In the genomic region with DNA sequence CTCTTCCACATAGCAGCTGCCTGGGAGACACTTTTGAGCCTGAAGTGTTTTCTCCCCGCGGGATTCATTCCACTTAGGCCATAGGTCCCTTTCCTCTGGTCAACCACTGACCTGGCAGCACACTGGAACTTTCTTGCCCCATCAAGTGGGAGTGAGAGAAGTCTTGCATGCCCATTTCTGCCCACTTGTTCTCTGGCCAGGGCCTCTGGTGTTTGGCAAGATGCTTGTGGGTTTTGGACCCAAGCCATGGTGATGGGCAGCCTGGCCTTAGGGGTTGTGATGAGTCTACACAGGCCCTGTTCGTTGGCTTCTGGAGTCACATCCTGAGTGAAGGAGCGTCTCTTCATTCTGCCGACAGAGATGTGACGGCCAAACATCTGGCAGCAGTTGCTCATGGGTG, we compare ENCODE assay signal across 20 mouse cellular contexts. TPM values are rescaled to one million over a fixed set of nuclear protein-coding genes. Genes with fewer than 3 reads are reported as not detected.
DNase-seq lines count a peak whose midpoint lies in the region; TF ChIP-seq lines count a peak whose summit lies in the region.
"Had no signal": no experiment of that assay in that cellular context is flagged by ENCODE, and none has a peak within 500 bp of the region (broad histone marks: within the 10 kb centered on the region; RNA-seq: fewer than 3 reads in every experiment).

No protein-coding gene starts in this region.

- DNase-seq in adrenal gland, adult 2 months: peak; percentile 60
- no peak for DNase-seq in adrenal gland, adult 18-20 months (ENCODE audit: low spot score in 2 of 2)
- peak; percentile 22 for DNase-seq in kidney, adult 2 months
- no peak for DNase-seq in kidney, adult 11 months
- DNase-seq in Muller cell, postnatal 12 days (ENCODE audit: inconsistent ontology term): peak; percentile 87
- DNase-seq in adrenal gland, postnatal 36 days: peak; percentile 39 to 62
- DNase-seq in heart, postnatal 36 days: no peak
- no peak for DNase-seq in urinary bladder, postnatal 25 days (ENCODE audit: low spot score)
- DNase-seq: cerebellum, adult 9-10 months; gastrocnemius, postnatal 25 days; heart, adult 2 months; kidney, postnatal 4 days; liver; lung, postnatal 36 days had no signal

- no peak for TF ChIP-seq CTCF in kidney, adult 2 months (conservative IDR thresholded peaks at IDR 0.05; ENCODE audit: insufficient read depth, insufficient read length, low read depth, low read length)

- no peaks in the 10 kb centered on the region for H3K36me3 ChIP-seq in kidney, adult 2 months (ENCODE audit: control insufficient read depth, insufficient read depth, low read length)
- H3K36me3 ChIP-seq: liver, embryonic 15.5 days had no signal

- H3K27me3 ChIP-seq in kidney, adult 2 months (replicated peaks; ENCODE audit: control insufficient read depth, insufficient read depth, low read length): no peaks in the 10 kb centered on the region
- H3K27me3 ChIP-seq: hindbrain, embryonic 15.5 days; liver, embryonic 15.5 days; lung, embryonic 15.5 days; megakaryocyte, embryonic 14.5 days; midbrain, embryonic 13.5 days had no signal

- intact Hi-C loops in heart, postnatal 36 days (cut with DNase I): loop anchor here (5.0 kb wide), 1 partner anchor 58 kb away; no protein-coding TSS in a partner anchor

- TF ChIP-seq POLR2A in kidney, adult 2 months (IDR thresholded peaks at IDR 0.05; ENCODE audit: low read depth, low read length): no peak

- H3K4me1 ChIP-seq in kidney, adult 2 months (ENCODE audit: control insufficient read depth, insufficient read depth, low read length): no peaks in the 10 kb centered on the region
- H3K4me1 ChIP-seq: liver, embryonic 15.5 days; lung, embryonic 15.5 days; megakaryocyte, embryonic 14.5 days; midbrain, embryonic 13.5 days had no signal

- H3K4me3 ChIP-seq in kidney, adult 2 months (ENCODE audit: insufficient read depth, low read depth, low read length): no peak overlapping the region
- H3K4me3 ChIP-seq: heart, adult 2 months; hindbrain, embryonic 15.5 days; limb, embryonic 10.5 days; liver, embryonic 15.5 days; lung, embryonic 15.5 days; megakaryocyte, embryonic 14.5 days; midbrain, embryonic 13.5 days had no signal

- no peak overlapping the region for H3K27ac ChIP-seq in kidney, adult 2 months (ENCODE audit: insufficient read depth, low read depth, low read length)
- H3K27ac ChIP-seq: heart, adult 2 months; hindbrain, embryonic 15.5 days; limb, embryonic 10.5 days; liver, embryonic 15.5 days; lung, embryonic 15.5 days; midbrain, embryonic 13.5 days had no signal

- 85% methylated on average over 6 of the region's 6 CpGs for WGBS in kidney, adult 2 months

RNA-seq across cellular contexts. Expression of a gene that starts 47.7 kb away (rescaled TPM):
- 10 to 100 TPM; 50.3 to 59.2 TPM for total RNA-seq in adrenal gland, adult 2 months (2021)
- 75.0 and 85.7 TPM in 2 replicates for polyA plus RNA-seq in adrenal gland, adult 2 months (2012; rRNA removed)
- total RNA-seq in adrenal gland, adult 18-20 months (2021): 10 to 100 TPM; 32.5 to 47.3 TPM
- 24.0 and 29.2 TPM in 2 replicates for polyA plus RNA-seq in kidney, adult 2 months (2012; rRNA removed)
- 10 to 100 TPM; 51.2 to 68.5 TPM for total RNA-seq in adrenal gland, postnatal 36 days (2021)
- 10 to 100 TPM; 51.7 to 54.5 TPM for total RNA-seq in heart, postnatal 36 days (2021)

Comparison
In these comparisons a context has a peak if more than half of its experiments do, and no peak if none do; other contexts are left out.
1. DNase-seq: peak in adrenal gland, adult 2 months (single experiment), kidney, adult 2 months (single experiment), Muller cell, postnatal 12 days (single experiment) and adrenal gland, postnatal 36 days (2 of 2); none in adrenal gland, adult 18-20 months (0 of 2), kidney, adult 11 months (single experiment), heart, postnatal 36 days (0 of 2) and urinary bladder, postnatal 25 days (single experiment).